Mouse (Mus musculus): Measurements from ENCODE around the gene Ibsp. TPM values are rescaled to one million over a fixed set of nuclear protein-coding genes. Genes with fewer than 3 reads are reported as not detected.

Gene Ibsp
- polyA plus RNA-seq, 1 experiment from 2014 or later, result not detected

GRCm38 (mm10) chr5:104314073-104314472, 15.1 kb downstream of the Ibsp start:
- Histone ChIP-seq H3K27ac (no peak overlapping the region), H3K4me1 (replicated peaks; ENCODE audit: insufficient read depth, low read length) (no peaks in the 10 kb centered on the region), H3K36me3 (ENCODE audit: insufficient read depth, low read length) (no peaks in the 10 kb centered on the region), H3K4me2 (ENCODE audit: low read length) (no peak overlapping the region), H3K9me3 (replicated peaks; ENCODE audit: low read length) (no peaks in the 10 kb centered on the region), H3K9ac (ENCODE audit: low read depth, low read length) (no peak overlapping the region), H3K4me3 (replicated peaks; ENCODE audit: low read depth, low read length) (no peak overlapping the region), H3K27me3 (ENCODE audit: insufficient read depth, low read length) (no peaks in the 10 kb centered on the region)
- no peak for TF ChIP-seq CTCF (IDR thresholded peaks at IDR 0.05; ENCODE audit: low read depth)
- ATAC-seq (replicated peaks; ENCODE audit: low FRiP score, low read depth) (no peak), DNase-seq (ENCODE audit: low spot score) (no peak)
- WGBS, result 62% methylated on average over 1 of the region's 1 CpGs

- DNase-seq (ENCODE audit: low spot score), result no peak
- no peak within 1 kb of the TSS for H3K9ac ChIP-seq (ENCODE audit: low read depth, low read length)
- no peak within 1 kb of the TSS for H3K27ac ChIP-seq
- H3K4me3 ChIP-seq (replicated peaks; ENCODE audit: low read depth, low read length), result no peak within 1 kb of the TSS
- 89% methylated on average over 6 of the region's 6 CpGs for WGBS
- no peak within 1 kb of the TSS for H3K4me2 ChIP-seq (ENCODE audit: low read length)
- no peaks in the 10 kb centered on the region for H3K9me3 ChIP-seq (replicated peaks; ENCODE audit: low read length)
- no peaks in the 10 kb centered on the region for H3K4me1 ChIP-seq (replicated peaks; ENCODE audit: insufficient read depth, low read length)
- H3K36me3 ChIP-seq (ENCODE audit: insufficient read depth, low read length), result no peaks in the 10 kb centered on the region
- no peaks in the 10 kb centered on the region for H3K27me3 ChIP-seq (ENCODE audit: insufficient read depth, low read length)
- no peak for ATAC-seq (replicated peaks; ENCODE audit: low FRiP score, low read depth)
- TF ChIP-seq CTCF (IDR thresholded peaks at IDR 0.05; ENCODE audit: low read depth), result no peak
Observed at GRCm38 (mm10) chr5:104325029-104325428, 26.1 kb downstream of the Ibsp start, which contains the start of gene Mepe. Gene Mepe (plus strand): TSS chr5:104325329.

- no peak for ATAC-seq (replicated peaks; ENCODE audit: low FRiP score, low read depth)
- Histone ChIP-seq H3K4me2 (ENCODE audit: low read length) (no peak overlapping the region), H3K9me3 (replicated peaks; ENCODE audit: low read length) (no peaks in the 10 kb centered on the region), H3K4me1 (replicated peaks; ENCODE audit: insufficient read depth, low read length) (no peaks in the 10 kb centered on the region), H3K4me3 (replicated peaks; ENCODE audit: low read depth, low read length) (no peak overlapping the region), H3K9ac (ENCODE audit: low read depth, low read length) (no peak overlapping the region), H3K27me3 (ENCODE audit: insufficient read depth, low read length) (no peaks in the 10 kb centered on the region), H3K36me3 (ENCODE audit: insufficient read depth, low read length) (no peaks in the 10 kb centered on the region), H3K27ac (no peak overlapping the region)
- TF ChIP-seq CTCF (IDR thresholded peaks at IDR 0.05; ENCODE audit: low read depth), result no peak
- no peak for DNase-seq (ENCODE audit: low spot score)
- 74% methylated on average over 4 of the region's 4 CpGs for WGBS
Observed at GRCm38 (mm10) chr5:104326884-104327283, 27.9 kb downstream of the Ibsp start.

GRCm38 (mm10) chr5:104327389-104327788, 28.4 kb downstream of the Ibsp start:
- Histone ChIP-seq H3K4me2 (ENCODE audit: low read length) (no peak overlapping the region), H3K36me3 (ENCODE audit: insufficient read depth, low read length) (no peaks in the 10 kb centered on the region), H3K27ac (no peak overlapping the region), H3K9ac (ENCODE audit: low read depth, low read length) (no peak overlapping the region), H3K27me3 (ENCODE audit: insufficient read depth, low read length) (no peaks in the 10 kb centered on the region), H3K9me3 (replicated peaks; ENCODE audit: low read length) (no peaks in the 10 kb centered on the region), H3K4me3 (replicated peaks; ENCODE audit: low read depth, low read length) (no peak overlapping the region), H3K4me1 (replicated peaks; ENCODE audit: insufficient read depth, low read length) (no peaks in the 10 kb centered on the region)
- ATAC-seq (replicated peaks; ENCODE audit: low FRiP score, low read depth), result no peak
- no peak for DNase-seq (ENCODE audit: low spot score)
- TF ChIP-seq CTCF (IDR thresholded peaks at IDR 0.05; ENCODE audit: low read depth), result no peak
- 72% methylated on average over 8 of the region's 8 CpGs for WGBS

DNA sequence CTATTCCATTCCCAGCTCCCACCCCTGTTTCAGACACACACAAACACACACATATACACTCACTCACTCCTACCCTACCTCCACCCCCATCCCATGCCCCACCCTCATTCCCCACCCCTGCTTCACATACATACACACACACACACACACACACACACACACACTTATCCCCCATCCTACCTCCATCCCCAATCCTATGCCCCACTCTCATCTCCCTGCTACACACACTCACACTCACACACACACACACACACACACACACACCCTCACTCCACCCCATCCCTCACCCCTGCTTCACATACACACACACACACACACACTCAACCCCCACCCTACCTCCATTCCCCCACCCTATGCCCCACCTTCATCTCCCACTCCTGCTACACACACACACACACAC, 28.9 kb downstream of the Ibsp start:
- Histone ChIP-seq H3K4me2 (ENCODE audit: low read length) (no peak overlapping the region), H3K9ac (ENCODE audit: low read depth, low read length) (no peak overlapping the region), H3K27ac (no peak overlapping the region), H3K9me3 (replicated peaks; ENCODE audit: low read length) (no peaks in the 10 kb centered on the region), H3K27me3 (ENCODE audit: insufficient read depth, low read length) (no peaks in the 10 kb centered on the region), H3K4me1 (replicated peaks; ENCODE audit: insufficient read depth, low read length) (no peaks in the 10 kb centered on the region), H3K36me3 (ENCODE audit: insufficient read depth, low read length) (no peaks in the 10 kb centered on the region), H3K4me3 (replicated peaks; ENCODE audit: low read depth, low read length) (no peak overlapping the region)
- 0 out of 2 replicates have a peak, but pooled peaks have one; percentile 40 for ATAC-seq (replicated peaks; ENCODE audit: low FRiP score, low read depth)
- no peak for DNase-seq (ENCODE audit: low spot score)
- no peak for TF ChIP-seq CTCF (IDR thresholded peaks at IDR 0.05; ENCODE audit: low read depth)

DNA sequence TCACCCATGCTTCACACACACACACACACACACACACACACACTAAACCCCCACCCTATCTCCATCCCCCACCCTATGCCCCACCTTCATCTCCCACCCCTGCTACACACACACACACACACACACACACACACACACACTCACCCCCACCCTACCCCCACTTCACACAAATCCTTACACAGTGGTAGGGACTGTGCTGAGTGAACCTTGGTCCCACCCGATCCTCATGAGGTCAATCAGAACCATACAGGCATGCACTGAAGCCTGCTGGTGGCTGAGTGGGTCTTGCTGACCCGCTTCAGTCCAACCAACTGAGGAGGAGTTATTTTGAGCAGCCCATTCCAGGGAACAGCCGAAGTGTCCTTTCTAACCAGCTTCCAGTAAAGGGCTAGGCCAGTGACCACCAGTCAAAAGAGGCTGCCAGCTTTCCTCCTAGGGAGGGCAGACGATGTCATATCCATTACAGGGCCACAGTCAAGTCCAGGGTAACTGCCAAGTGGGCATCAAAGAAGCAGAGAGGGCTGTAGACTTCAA, 29.4 kb downstream of the Ibsp start:
- Histone ChIP-seq H3K27me3 (ENCODE audit: insufficient read depth, low read length) (no peaks in the 10 kb centered on the region), H3K4me1 (replicated peaks; ENCODE audit: insufficient read depth, low read length) (no peaks in the 10 kb centered on the region), H3K9me3 (replicated peaks; ENCODE audit: low read length) (no peaks in the 10 kb centered on the region), H3K4me3 (replicated peaks; ENCODE audit: low read depth, low read length) (no peak overlapping the region), H3K4me2 (ENCODE audit: low read length) (no peak overlapping the region), H3K36me3 (ENCODE audit: insufficient read depth, low read length) (no peaks in the 10 kb centered on the region), H3K9ac (ENCODE audit: low read depth, low read length) (no peak overlapping the region), H3K27ac (no peak overlapping the region)
- DNase-seq (ENCODE audit: low spot score), result no peak
- ATAC-seq (replicated peaks; ENCODE audit: low FRiP score, low read depth), result 0 out of 2 replicates have a peak, but pooled peaks have one; percentile 25
- no peak for TF ChIP-seq CTCF (IDR thresholded peaks at IDR 0.05; ENCODE audit: low read depth)
- WGBS, result 78% methylated on average over 4 of the region's 4 CpGs

GRCm38 (mm10) chr5:104329381-104329780, 30.4 kb downstream of the Ibsp start:
- Histone ChIP-seq H3K9me3 (replicated peaks; ENCODE audit: low read length) (no peaks in the 10 kb centered on the region), H3K4me3 (replicated peaks; ENCODE audit: low read depth, low read length) (no peak overlapping the region), H3K9ac (ENCODE audit: low read depth, low read length) (no peak overlapping the region), H3K4me1 (replicated peaks; ENCODE audit: insufficient read depth, low read length) (no peaks in the 10 kb centered on the region), H3K27ac (no peak overlapping the region), H3K36me3 (ENCODE audit: insufficient read depth, low read length) (no peaks in the 10 kb centered on the region), H3K27me3 (ENCODE audit: insufficient read depth, low read length) (no peaks in the 10 kb centered on the region), H3K4me2 (ENCODE audit: low read length) (no peak overlapping the region)
- 84% methylated on average over 5 of the region's 5 CpGs for WGBS
- TF ChIP-seq CTCF (IDR thresholded peaks at IDR 0.05; ENCODE audit: low read depth), result no peak
- DNase-seq (ENCODE audit: low spot score) (no peak), ATAC-seq (replicated peaks; ENCODE audit: low FRiP score, low read depth) (no peak)

All from kidney, postnatal 0 days (tissue).